Mouse (Mus musculus): ENCODE data around the gene Twist2.

GRCm38 (mm10) chr1:91820531-91820930 is 19.3 kb downstream of the Twist2 start:
- no peak for TF ChIP-seq POLR2A (IDR thresholded peaks at IDR 0.05; ENCODE audit: low read depth, low read length)
- no peak for TF ChIP-seq CTCF (IDR thresholded peaks at IDR 0.05; ENCODE audit: borderline replicate concordance, insufficient read depth, low read length)

Data from embryonic fibroblast, embryonic 13.5 days (primary cell).